Mouse (Mus musculus) neural tube, embryonic 10.5 days (tissue): ENCODE measurements around the gene Itpripl2.

Source experiments
- DNase-seq: peaks from one replicate; pipeline ENCODE4 v3.0.0-alpha.2; 2017; ENCODE audit warnings: low spot score; ENCODE audit errors: extremely low spot score

Itpripl2 gene

GRCm38 (mm10) chr7:118491431-118492147, at the start of gene Itpripl2:
Gene Itpripl2 (minus strand): TSS chr7:118491975.
- peak; percentile 84 for DNase-seq

- DNase-seq: no peak
Observed at GRCm38 (mm10) chr7:118535076-118535475, 43.3 kb upstream of the Itpripl2 start.

GRCm38 (mm10) chr7:118534326-118534725, 42.6 kb upstream of the Itpripl2 start:
- DNase-seq: no peak

GRCm38 (mm10) chr7:118533178-118533578, 41.4 kb upstream of the Itpripl2 start, which contains the start of gene Coq7:
Gene Coq7 (minus strand): TSS chr7:118533356.
- peak; percentile 99 for DNase-seq

- DNase-seq: no peak
Observed at GRCm38 (mm10) chr7:118532519-118533177, 40.9 kb upstream of the Itpripl2 start.

- no peak for DNase-seq
Observed at GRCm38 (mm10) chr7:118526967-118527366, 35.2 kb upstream of the Itpripl2 start.

- no peak for DNase-seq
Observed at GRCm38 (mm10) chr7:118522077-118522476, 30.3 kb upstream of the Itpripl2 start.

- no peak for DNase-seq
Observed at GRCm38 (mm10) chr7:118519661-118520060, 27.9 kb upstream of the Itpripl2 start.

GRCm38 (mm10) chr7:118518687-118519086, 26.9 kb upstream of the Itpripl2 start:
- DNase-seq: peak; percentile 80

- peak; percentile 20 for DNase-seq
Observed at GRCm38 (mm10) chr7:118517819-118518218, 26.0 kb upstream of the Itpripl2 start.

GRCm38 (mm10) chr7:118508556-118508955, 16.8 kb upstream of the Itpripl2 start:
- DNase-seq: no peak

- no peak for DNase-seq
Observed at GRCm38 (mm10) chr7:118503844-118504243, 12.1 kb upstream of the Itpripl2 start.

GRCm38 (mm10) chr7:118502333-118502732, 10.6 kb upstream of the Itpripl2 start:
- no peak for DNase-seq

GRCm38 (mm10) chr7:118499784-118500435, 8.1 kb upstream of the Itpripl2 start:
- DNase-seq: no peak

- no peak for DNase-seq
Observed at GRCm38 (mm10) chr7:118498984-118499783, 7.4 kb upstream of the Itpripl2 start.

- DNase-seq: no peak
Observed at GRCm38 (mm10) chr7:118494892-118495579, 3.3 kb upstream of the Itpripl2 start.

- no peak for DNase-seq
Observed at GRCm38 (mm10) chr7:118493892-118494291, 2.1 kb upstream of the Itpripl2 start.

- DNase-seq: no peak
Observed at GRCm38 (mm10) chr7:118490666-118491430, 927 bp downstream of the Itpripl2 start.

GRCm38 (mm10) chr7:118489706-118490665, 1.8 kb downstream of the Itpripl2 start:
- DNase-seq: peak; percentile 29
